Mouse (Mus musculus): ENCODE measurements around the gene Myo16. TPM values are rescaled to one million over a fixed set of nuclear protein-coding genes. Genes with fewer than 3 reads are reported as not detected.

Gene Myo16
- polyA plus RNA-seq, 2 experiments from 2014 or later = not detected

DNA sequence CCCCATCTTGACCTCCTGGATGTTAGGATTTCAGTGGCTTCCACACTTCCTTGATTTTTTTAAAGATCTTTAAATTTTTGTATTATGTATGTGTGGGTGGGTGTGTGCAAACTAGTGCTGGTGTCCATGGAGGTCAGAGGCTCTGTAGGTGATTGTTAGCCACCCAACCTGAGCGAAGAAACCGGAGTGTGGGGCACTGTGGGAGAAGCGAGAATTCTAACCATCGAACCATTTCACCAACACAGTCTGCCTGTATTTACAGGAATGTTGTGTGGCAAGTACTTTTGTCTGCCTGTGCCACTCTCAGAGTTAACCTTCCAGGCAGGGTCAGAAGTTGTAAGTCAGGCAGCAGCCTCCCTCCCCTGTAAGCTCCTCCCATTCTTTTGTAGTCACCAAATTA lies 22.3 kb downstream of the Myo16 start:
- no peak for ATAC-seq

- no peak for ATAC-seq
Measured at GRCm38 (mm10) chr8:10177131-10177530, 23.4 kb downstream of the Myo16 start.

- ATAC-seq = no peak
Measured at GRCm38 (mm10) chr8:10178986-10179385, 25.3 kb downstream of the Myo16 start.

GRCm38 (mm10) chr8:10190607-10191006 lies 36.9 kb downstream of the Myo16 start:
- ATAC-seq = no peak

GRCm38 (mm10) chr8:10198164-10198563 lies 44.5 kb downstream of the Myo16 start:
- ATAC-seq = no peak

GRCm38 (mm10) chr8:10199301-10199700 lies 45.6 kb downstream of the Myo16 start:
- ATAC-seq = no peak

GRCm38 (mm10) chr8:10200042-10200441 lies 46.3 kb downstream of the Myo16 start:
- no peak for ATAC-seq

- ATAC-seq = no peak
Measured at GRCm38 (mm10) chr8:10215023-10215422, 61.3 kb downstream of the Myo16 start.

DNA sequence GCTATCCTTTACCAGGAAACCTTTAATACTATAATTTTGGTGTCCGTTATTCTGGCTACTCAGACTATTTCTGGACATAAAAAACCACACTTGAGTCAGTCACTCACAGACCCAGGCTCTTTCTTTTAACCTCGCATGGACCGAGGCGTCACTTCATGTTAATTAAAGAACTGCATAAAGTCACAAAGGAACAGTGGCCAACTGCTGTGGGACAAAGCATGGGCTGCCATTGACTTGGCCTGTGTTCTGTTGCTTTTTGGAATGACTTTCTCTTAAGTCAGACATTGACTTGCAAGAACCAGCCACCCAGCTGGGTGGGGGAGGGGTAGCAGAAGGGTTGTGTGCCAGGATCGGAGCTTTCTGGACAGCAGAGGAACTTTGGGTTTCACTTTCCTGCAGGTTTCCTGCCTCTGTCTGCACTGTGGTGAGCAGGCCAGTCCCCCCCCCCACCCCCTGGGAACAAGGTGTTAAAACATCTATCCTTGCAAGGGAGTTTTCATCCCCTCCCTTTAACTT lies 66.1 kb downstream of the Myo16 start:
- ATAC-seq = no peak

- no peak for ATAC-seq
Measured at GRCm38 (mm10) chr8:10222770-10223169, 69.1 kb downstream of the Myo16 start.

GRCm38 (mm10) chr8:10223528-10224194 lies 70.0 kb downstream of the Myo16 start:
- ATAC-seq = no peak

GRCm38 (mm10) chr8:10224305-10224971 lies 70.7 kb downstream of the Myo16 start:
- ATAC-seq = no peak

- no peak for ATAC-seq
Measured at GRCm38 (mm10) chr8:10225018-10225417, 71.3 kb downstream of the Myo16 start.

- ATAC-seq = peak; percentile 45
Measured at GRCm38 (mm10) chr8:10230746-10231369, 77.1 kb downstream of the Myo16 start.

- ATAC-seq = no peak
Measured at GRCm38 (mm10) chr8:10234516-10234915, 80.8 kb downstream of the Myo16 start.

- ATAC-seq = no peak
Measured at GRCm38 (mm10) chr8:10243344-10243743, 89.6 kb downstream of the Myo16 start.

DNA sequence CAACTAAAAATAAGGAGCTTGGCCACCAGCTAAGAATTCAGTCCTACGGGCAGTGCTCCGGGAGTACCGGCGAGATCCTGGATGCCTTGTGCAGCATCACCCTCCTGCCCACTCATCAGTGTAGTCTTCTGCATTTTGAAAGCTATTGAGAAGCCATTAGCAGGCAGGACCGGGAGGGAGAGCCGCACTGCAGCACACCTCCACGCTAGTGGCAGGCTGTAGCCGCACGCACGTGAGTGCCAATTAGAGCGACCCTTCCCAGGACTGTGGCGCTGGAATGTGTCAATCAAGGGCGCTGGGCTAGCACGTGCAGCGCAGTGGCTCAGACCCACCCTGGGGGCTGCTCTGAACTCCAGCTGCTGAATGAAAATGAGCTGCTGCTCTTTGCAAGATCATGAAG lies 95.4 kb downstream of the Myo16 start:
- ATAC-seq = no peak

GRCm38 (mm10) chr8:10255741-10256140 lies 102.0 kb downstream of the Myo16 start:
- ATAC-seq = no peak

DNA sequence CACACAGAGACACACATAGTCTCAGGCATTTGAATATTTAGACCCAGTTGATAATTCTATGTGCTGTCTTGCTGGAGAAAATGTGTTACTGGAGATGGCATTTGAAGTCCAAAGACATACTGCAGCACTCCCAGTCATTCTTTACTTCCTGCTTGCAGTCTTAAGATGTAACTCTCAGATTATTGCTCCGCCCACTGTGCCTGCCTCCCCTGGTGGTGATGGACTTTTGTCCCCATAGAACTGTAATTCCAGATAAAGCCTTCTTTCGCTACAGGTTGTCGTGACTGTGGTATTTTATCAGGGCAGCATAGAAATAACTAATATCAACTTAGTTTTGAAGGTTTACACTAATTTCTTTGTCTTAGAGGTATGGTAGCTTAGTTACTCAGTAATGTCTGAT lies 102.9 kb downstream of the Myo16 start:
- no peak for ATAC-seq

GRCm38 (mm10) chr8:10270094-10270493 lies 116.4 kb downstream of the Myo16 start:
- no peak for ATAC-seq

- no peak for ATAC-seq
Measured at GRCm38 (mm10) chr8:10292600-10292999, 138.9 kb downstream of the Myo16 start.

DNA sequence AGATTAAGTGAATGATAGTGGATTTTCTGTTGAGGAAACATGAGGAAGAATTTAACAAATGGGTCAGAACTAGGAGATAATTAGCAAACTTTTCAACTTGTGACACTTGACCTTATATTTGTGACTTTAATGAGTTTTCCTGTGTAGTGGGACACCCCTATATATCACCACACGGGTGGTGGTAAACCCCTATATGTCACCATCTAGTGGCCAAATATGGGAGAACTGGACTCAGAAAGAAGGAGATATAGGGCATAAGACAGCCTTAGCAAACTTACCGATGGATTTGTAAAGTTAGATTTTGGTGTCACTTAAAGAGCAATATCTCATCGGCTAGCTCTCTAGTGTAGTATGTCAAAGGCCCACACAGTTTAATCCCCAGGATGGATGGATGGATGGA lies 147.1 kb downstream of the Myo16 start:
- ATAC-seq = no peak

DNA sequence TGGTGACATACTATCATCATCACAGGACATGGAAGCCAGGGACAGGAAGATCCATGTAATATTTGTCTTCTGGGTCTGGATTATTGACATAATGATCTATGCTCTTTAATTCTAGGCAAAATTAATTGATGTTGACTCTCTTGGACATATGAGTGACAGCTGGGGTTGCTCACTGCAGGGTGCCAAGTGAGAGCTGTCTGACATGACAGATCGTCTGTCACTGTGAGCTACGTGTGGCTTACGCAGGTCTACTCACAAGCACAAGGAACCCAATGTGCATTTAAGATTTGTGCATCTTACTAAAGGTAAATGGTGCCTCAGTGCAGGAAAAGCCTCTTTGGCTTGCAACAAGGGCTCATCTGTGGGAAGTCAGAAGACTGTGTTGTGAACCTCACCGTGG lies 149.3 kb downstream of the Myo16 start:
- no peak for ATAC-seq

- no peak for ATAC-seq
Measured at GRCm38 (mm10) chr8:10303992-10304391, 150.3 kb downstream of the Myo16 start.
